Mouse (Mus musculus): Measurements from ENCODE around the gene Ski. TPM values are rescaled to one million over a fixed set of nuclear protein-coding genes. Genes with fewer than 3 reads are reported as not detected.

Ski gene
- polyA plus RNA-seq, 1 experiment from 2014 or later = 26.8 TPM

DNA sequence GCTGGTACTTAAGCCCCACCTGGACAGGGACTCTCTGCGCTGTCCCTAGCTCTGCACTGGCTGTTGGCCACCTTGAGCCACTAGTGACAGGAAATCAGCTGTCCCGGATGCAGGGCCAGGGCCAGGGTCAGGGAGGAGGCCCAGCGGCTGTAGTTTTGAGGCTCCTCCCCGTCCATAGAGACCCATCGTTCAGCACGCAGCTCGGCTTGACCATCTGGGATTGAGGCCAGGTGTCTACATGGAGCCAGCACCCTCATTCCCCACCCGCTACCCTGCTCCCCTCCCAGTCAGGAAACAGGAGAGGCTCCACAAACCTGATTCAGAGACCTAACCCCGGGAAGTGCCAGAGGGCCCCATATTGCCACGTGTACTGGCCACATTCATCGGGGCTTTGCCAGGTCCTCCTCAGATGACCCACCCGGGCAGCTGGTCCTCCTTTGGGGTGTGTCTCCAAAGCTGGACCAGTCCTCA lies 81.6 kb downstream of the Ski start:
- ATAC-seq (ENCODE audit: insufficient number of reproducible peaks, low FRiP score, low TSS enrichment, low read depth) = no peak
- H3K36me3 ChIP-seq = no peaks in the 10 kb centered on the region
- no peak overlapping the region for H3K4me3 ChIP-seq
- peak overlapping the region; percentile 78 for H3K27ac ChIP-seq
- no peaks in the 10 kb centered on the region for H3K9me3 ChIP-seq
- H3K4me1 ChIP-seq = peaks cover 93% of the 10 kb centered on the region
- no peaks in the 10 kb centered on the region for H3K27me3 ChIP-seq
- 23% methylated on average over 12 of the region's 12 CpGs for WGBS
- H3K9ac ChIP-seq = no peak overlapping the region
- H3K4me2 ChIP-seq = no peak overlapping the region

DNA sequence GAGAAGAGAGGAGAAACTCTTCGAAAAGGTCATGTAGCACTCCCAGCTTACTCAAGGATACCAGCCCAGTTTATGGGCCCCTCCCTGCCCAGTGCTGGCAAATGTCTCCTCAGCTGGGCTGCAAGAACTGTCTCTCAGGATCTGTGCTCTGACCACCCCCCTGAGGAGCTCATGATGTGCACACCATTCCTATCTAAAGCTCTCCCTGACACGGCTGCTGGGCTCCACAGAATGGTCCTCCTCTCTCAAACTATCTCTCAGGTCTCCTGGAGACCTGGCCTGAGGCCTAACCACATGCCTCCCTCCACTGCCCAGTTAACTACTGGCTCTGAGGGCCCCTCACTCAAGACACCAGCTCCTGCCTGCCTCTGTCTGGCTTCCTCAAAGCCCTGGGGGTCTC lies 82.2 kb downstream of the Ski start:
- Histone ChIP-seq H3K9me3 (no peaks in the 10 kb centered on the region), H3K9ac (no peak overlapping the region), H3K4me1 (peaks cover 93% of the 10 kb centered on the region), H3K36me3 (no peaks in the 10 kb centered on the region), H3K27me3 (no peaks in the 10 kb centered on the region), H3K4me3 (no peak overlapping the region), H3K4me2 (no peak overlapping the region), H3K27ac (peak overlapping the region; percentile 78)
- WGBS = 49% methylated on average over 2 of the region's 2 CpGs
- ATAC-seq (ENCODE audit: insufficient number of reproducible peaks, low FRiP score, low TSS enrichment, low read depth) = no peak

DNA sequence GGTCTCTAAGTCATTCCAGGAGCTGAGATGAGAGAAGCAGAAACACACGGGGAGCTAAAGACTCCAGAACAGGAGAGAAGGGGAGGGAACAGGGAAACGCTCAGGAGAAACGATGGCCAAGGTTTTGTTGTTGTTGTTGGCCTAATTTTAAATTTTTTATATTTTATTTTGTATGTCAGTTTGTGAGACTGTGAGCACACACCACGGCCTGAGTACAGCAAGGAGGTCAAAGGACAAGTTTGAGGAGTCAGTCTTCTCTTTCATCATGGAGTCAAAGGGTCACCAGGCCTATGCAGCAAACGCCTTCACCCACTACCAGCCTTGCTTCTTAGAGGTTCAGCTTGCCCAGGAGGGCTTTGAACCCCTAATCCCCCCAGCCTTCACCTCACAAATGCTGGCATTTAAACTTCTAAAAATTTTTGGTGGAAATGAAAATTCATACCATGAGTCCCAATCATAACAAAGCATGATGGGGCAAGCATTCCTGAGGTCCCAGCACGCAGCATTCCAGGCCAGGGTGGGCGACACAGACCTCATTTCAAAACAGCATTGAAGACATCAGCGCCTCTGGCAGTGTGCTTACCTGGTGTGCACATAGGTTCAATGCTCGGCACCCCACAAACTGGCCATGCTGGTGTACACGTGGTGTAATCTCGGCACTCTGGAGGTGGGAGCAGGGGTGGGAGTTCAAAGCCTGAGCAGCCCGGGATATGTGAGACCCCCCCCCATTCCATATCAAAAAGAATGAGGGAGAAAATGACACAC lies 82.9 kb downstream of the Ski start:
- WGBS = 63% methylated on average over 12 of the region's 12 CpGs
- Histone ChIP-seq H3K4me1 (peaks cover 93% of the 10 kb centered on the region), H3K4me3 (no peak overlapping the region), H3K9me3 (no peaks in the 10 kb centered on the region), H3K27ac (peak overlapping the region; percentile 67), H3K9ac (no peak overlapping the region), H3K4me2 (no peak overlapping the region), H3K36me3 (no peaks in the 10 kb centered on the region), H3K27me3 (no peaks in the 10 kb centered on the region)
- ATAC-seq (ENCODE audit: insufficient number of reproducible peaks, low FRiP score, low TSS enrichment, low read depth) = no peak

DNA sequence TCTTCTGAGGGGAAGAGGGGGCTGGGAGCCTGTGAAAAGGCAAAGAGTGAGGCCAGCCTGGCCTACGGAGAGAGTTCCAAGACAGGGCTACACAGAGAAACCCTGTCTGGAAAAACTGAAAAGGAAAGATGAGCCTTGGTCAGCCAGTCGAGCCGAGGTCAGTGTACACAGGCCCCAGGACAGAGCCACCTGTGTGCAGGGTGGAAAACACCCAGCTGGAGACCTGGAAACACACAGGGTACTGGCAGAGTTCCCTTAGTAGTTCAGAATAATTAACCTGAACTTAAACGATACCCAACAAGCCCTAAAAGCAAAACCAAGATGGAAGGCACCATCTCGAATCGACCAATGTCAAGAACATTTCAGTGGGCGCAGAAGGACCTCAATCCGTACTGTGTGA lies 83.9 kb downstream of the Ski start:
- ATAC-seq (ENCODE audit: insufficient number of reproducible peaks, low FRiP score, low TSS enrichment, low read depth) = no peak
- Histone ChIP-seq H3K4me3 (no peak overlapping the region), H3K4me2 (no peak overlapping the region), H3K4me1 (peaks cover 93% of the 10 kb centered on the region), H3K9me3 (no peaks in the 10 kb centered on the region), H3K9ac (no peak overlapping the region), H3K27me3 (no peaks in the 10 kb centered on the region), H3K36me3 (no peaks in the 10 kb centered on the region), H3K27ac (peak overlapping the region; percentile 67)
- WGBS = 69% methylated on average over 8 of the region's 8 CpGs

DNA sequence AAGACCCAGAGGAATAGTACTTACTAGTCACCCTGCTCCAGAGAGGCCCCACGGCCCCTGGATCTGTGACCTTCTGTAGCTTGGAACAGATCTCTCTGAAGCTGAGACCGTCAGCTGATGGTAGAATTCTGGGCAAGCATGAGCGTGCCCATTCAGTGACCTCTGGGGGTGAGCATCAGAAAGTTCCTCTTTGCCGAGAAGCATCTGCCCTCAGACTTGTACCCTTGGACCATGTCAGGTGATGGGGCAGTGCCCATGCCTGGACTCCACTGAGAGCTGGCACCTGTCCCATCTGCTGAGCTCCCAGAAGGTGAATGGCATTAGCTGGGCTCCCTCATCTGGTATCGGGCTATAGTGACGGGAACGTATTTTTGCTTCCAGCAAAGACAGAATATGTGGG lies 84.5 kb downstream of the Ski start:
- no peaks in the 10 kb centered on the region for H3K27me3 ChIP-seq
- no peak for ATAC-seq (ENCODE audit: insufficient number of reproducible peaks, low FRiP score, low TSS enrichment, low read depth)
- no peak overlapping the region for H3K4me2 ChIP-seq
- no peaks in the 10 kb centered on the region for H3K36me3 ChIP-seq
- no peaks in the 10 kb centered on the region for H3K9me3 ChIP-seq
- 68% methylated on average over 7 of the region's 7 CpGs for WGBS
- H3K27ac ChIP-seq = peak overlapping the region; percentile 67
- peaks cover 93% of the 10 kb centered on the region for H3K4me1 ChIP-seq
- H3K9ac ChIP-seq = no peak overlapping the region
- H3K4me3 ChIP-seq = no peak overlapping the region

DNA sequence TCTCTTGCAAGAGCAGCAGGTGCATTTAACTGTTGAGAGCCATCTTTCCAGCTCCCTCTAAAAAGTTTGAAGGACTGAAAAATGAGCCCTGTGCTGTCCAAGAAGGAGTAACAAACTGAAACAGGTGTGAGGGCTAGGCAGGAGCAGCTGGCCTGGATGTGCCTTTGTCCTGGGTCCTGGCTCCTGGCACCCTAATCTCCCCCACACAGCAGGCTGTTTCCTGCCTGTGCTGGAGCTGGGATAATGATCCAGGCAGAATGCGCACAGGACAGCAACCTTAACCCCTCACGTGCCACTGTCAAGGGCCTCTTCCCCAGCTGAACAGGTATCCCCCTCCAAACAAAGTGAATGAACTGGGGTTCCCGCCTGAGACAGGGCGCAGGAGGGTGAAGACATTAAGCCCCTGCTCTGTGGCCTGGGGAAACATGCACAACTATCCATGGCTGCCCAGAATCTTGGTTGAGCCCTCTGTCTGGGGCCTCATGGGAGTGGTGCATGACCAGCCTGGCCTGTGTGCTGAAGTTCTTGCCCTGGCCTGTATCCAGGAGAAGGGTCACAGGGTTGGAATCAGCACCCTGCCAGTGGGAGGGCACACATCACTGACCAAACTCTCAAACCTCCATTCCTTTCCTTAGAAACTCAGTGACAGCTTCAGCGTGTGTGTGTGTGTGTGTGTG lies 86.3 kb downstream of the Ski start:
- no peaks in the 10 kb centered on the region for H3K36me3 ChIP-seq
- peak overlapping the region; percentile 91 for H3K27ac ChIP-seq
- no peaks in the 10 kb centered on the region for H3K9me3 ChIP-seq
- H3K9ac ChIP-seq = no peak overlapping the region
- WGBS = 58% methylated on average over 5 of the region's 5 CpGs
- H3K27me3 ChIP-seq = no peaks in the 10 kb centered on the region
- H3K4me3 ChIP-seq = no peak overlapping the region
- H3K4me2 ChIP-seq = no peak overlapping the region
- peaks cover 90% of the 10 kb centered on the region for H3K4me1 ChIP-seq
- 0 out of 2 replicates have a peak, but pooled peaks have one; percentile 13 for ATAC-seq (ENCODE audit: insufficient number of reproducible peaks, low FRiP score, low TSS enrichment, low read depth)

DNA sequence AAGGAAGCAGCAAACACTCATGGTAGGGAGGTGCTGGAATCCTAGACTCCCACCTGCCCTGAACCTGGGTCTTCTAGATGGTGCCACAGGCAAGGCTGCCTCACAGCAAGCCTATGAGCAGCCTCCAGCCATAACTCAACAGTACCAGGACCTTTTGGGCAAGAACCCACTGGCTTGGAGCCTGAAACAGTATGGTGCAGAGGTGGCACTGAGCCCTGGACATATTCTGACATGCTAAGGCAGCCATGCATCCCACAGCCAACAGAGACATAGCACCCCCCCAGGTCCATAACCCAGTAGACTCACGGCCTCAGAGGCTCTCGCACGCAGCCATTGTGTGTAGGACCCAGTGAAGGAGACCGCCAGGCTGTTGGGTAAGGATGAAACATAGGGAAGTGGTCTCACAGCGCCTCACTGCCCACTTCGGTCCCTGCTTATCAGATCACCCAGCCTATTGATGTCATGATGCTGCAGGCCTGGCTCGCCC lies 87.7 kb downstream of the Ski start:
- no peaks in the 10 kb centered on the region for H3K36me3 ChIP-seq
- no peak overlapping the region for H3K4me2 ChIP-seq
- ATAC-seq (ENCODE audit: insufficient number of reproducible peaks, low FRiP score, low TSS enrichment, low read depth) = no peak
- no peaks in the 10 kb centered on the region for H3K27me3 ChIP-seq
- H3K9ac ChIP-seq = no peak overlapping the region
- H3K9me3 ChIP-seq = no peaks in the 10 kb centered on the region
- H3K27ac ChIP-seq = peak overlapping the region; percentile 91
- no peak overlapping the region for H3K4me3 ChIP-seq
- peaks cover 90% of the 10 kb centered on the region for H3K4me1 ChIP-seq
- 81% methylated on average over 7 of the region's 7 CpGs for WGBS

DNA sequence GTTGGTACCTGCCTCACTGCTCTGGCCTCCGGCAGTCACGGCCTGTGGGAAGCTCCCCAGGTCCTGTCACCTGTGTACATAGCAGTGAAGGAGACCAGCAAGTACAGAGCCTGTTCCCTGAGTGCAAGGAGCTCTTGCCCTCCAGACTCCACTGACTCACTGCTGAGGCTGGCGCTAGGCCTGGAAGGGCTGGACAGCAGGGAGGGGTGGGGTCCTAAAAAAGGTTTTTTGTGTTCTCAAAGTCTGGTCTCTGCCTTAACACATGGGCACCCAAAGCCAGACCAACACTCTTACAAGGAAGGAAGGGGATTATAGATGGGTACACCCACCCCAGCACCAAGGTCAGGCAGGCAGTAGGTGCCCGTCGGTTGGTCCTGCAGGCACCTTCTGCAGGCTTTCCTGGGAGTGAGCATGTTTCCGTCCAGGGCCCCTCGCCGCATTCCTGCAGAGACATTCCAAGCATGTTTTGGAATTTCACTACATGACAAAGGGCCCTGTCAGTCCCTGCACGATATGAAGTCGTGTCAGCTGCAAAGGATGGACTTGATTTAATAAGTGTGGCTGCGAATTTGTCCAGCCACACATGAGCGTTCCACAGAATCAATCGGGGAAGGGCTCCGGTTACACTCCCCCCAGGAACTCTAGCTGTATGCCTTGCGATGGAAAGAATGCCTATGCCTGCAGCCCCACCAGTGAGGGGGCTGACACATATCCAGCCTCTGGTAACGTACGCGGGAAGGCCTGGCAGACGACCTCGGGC lies 88.6 kb downstream of the Ski start:
- 0 out of 2 replicates have a peak overlapping the region, but pooled peaks have one; percentile 10 for H3K4me2 ChIP-seq
- 14% methylated on average over 20 of the region's 20 CpGs for WGBS
- no peak overlapping the region for H3K4me3 ChIP-seq

DNA sequence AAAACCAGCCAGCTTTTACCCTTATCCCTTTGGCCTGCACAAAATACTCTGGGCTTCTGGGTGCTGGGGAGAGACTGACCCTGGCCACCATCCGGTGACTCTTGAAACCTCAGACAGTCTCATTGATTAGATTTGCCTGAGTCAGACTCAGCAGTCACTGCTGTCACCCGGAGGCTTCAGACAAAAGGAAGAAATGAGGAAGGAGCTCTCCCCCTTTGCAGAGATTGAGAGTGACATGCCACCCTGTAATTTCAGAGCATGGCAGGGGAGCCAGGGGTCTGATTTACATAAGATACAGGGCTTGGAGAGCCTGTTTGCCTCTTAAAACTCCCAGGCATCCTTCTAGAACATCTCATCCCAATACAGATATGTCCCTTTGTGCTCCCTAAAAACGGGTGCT lies 89.2 kb downstream of the Ski start:
- H3K4me2 ChIP-seq = no peak overlapping the region
- H3K4me3 ChIP-seq = no peak overlapping the region
- peak overlapping the region; percentile 91 for H3K27ac ChIP-seq
- no peaks in the 10 kb centered on the region for H3K27me3 ChIP-seq
- H3K9me3 ChIP-seq = no peaks in the 10 kb centered on the region
- 53% methylated on average over 3 of the region's 3 CpGs for WGBS
- H3K9ac ChIP-seq = no peak overlapping the region
- peaks cover 90% of the 10 kb centered on the region for H3K4me1 ChIP-seq
- no peaks in the 10 kb centered on the region for H3K36me3 ChIP-seq
- no peak for ATAC-seq (ENCODE audit: insufficient number of reproducible peaks, low FRiP score, low TSS enrichment, low read depth)

More for the DNA sequence above, 88.6 kb downstream of the Ski start:
- H3K4me1 ChIP-seq = peaks cover 90% of the 10 kb centered on the region
- no peaks in the 10 kb centered on the region for H3K27me3 ChIP-seq
- peak; percentile 16; the same call in 1 of the 2 replicates for ATAC-seq (ENCODE audit: insufficient number of reproducible peaks, low FRiP score, low TSS enrichment, low read depth)
- no peaks in the 10 kb centered on the region for H3K9me3 ChIP-seq
- peak overlapping the region; percentile 91 for H3K27ac ChIP-seq
- H3K9ac ChIP-seq = no peak overlapping the region
- H3K36me3 ChIP-seq = no peaks in the 10 kb centered on the region

DNA sequence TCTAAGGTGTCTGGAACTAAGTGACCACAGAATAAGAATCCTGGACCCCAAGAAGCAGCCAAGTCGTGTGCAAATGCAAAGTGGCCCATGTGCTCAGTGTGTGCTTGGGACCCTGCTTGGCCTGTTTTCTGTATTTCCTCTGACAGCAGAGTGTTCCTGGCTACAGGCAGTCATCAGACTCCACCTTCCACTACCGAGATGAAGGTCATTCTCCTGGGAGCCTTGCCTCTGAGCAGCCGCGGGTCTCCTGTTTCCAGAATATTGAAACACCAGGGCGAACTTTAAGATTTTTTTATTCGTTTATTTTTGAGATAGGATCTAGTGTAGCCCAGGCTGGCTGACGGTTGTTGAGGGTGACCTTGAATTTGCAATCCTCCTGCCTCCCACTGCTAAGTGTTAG lies 91.8 kb downstream of the Ski start:
- H3K27me3 ChIP-seq = no peaks in the 10 kb centered on the region
- no peaks in the 10 kb centered on the region for H3K9me3 ChIP-seq
- H3K27ac ChIP-seq = peak overlapping the region; percentile 85
- no peak overlapping the region for H3K9ac ChIP-seq
- ATAC-seq (ENCODE audit: insufficient number of reproducible peaks, low FRiP score, low TSS enrichment, low read depth) = no peak
- WGBS = 66% methylated on average over 7 of the region's 7 CpGs
- H3K4me1 ChIP-seq = peaks cover 88% of the 10 kb centered on the region
- no peak overlapping the region for H3K4me3 ChIP-seq
- no peak overlapping the region for H3K4me2 ChIP-seq
- H3K36me3 ChIP-seq = no peaks in the 10 kb centered on the region

DNA sequence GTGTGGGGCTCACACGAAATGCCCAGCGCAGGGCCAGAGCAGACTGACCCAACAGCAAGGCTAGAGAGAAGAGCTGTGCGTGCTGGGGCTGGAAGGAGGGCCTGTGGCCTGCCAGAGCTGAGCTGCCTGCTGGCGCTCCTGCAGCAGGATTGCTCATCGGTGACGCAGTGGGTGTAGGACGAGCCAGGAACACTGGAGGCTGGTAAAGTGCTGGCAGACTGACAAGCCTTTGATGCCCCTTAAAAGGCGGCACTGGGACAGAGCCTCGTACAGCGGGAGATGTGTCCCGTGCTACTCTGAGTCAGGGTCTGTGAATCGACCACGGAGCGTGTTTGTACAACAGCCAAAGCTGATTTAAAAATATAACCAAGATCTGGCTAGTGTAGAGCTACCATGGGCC lies 92.4 kb downstream of the Ski start:
- H3K9me3 ChIP-seq = no peaks in the 10 kb centered on the region
- no peak overlapping the region for H3K4me3 ChIP-seq
- peak; percentile 40; the same call in 1 of the 2 replicates for ATAC-seq (ENCODE audit: insufficient number of reproducible peaks, low FRiP score, low TSS enrichment, low read depth)
- 36% methylated on average over 14 of the region's 14 CpGs for WGBS
- H3K4me1 ChIP-seq = peaks cover 88% of the 10 kb centered on the region
- no peak overlapping the region for H3K9ac ChIP-seq
- H3K36me3 ChIP-seq = no peaks in the 10 kb centered on the region
- H3K27ac ChIP-seq = peak overlapping the region; percentile 85
- H3K27me3 ChIP-seq = no peaks in the 10 kb centered on the region
- no peak overlapping the region for H3K4me2 ChIP-seq
